Mouse (Mus musculus) thymus, adult 2 months (tissue): ENCODE data around the gene Polr2h.

Experiments used
- CTCF ChIP-seq: fragments of 200-500 bp; IDR thresholded peaks from 2 replicates; pipeline ENCODE4 v1.5.1; 2012; ENCODE audit warnings: mild to moderate bottlenecking, control low read depth, low read length, moderate library complexity, borderline replicate concordance; ENCODE audit not compliant: control insufficient read depth, poor library complexity, insufficient read depth; ENCODE audit errors: extremely low read depth
- POLR2A ChIP-seq: fragments of 200-500 bp; IDR thresholded peaks from 2 replicates; pipeline ENCODE4 v1.6.1; 2012; ENCODE audit warnings: mild to moderate bottlenecking, low read length, control low read depth, moderate library complexity; ENCODE audit not compliant: control insufficient read depth, poor library complexity, insufficient read depth; ENCODE audit errors: extremely low read depth

DNA sequence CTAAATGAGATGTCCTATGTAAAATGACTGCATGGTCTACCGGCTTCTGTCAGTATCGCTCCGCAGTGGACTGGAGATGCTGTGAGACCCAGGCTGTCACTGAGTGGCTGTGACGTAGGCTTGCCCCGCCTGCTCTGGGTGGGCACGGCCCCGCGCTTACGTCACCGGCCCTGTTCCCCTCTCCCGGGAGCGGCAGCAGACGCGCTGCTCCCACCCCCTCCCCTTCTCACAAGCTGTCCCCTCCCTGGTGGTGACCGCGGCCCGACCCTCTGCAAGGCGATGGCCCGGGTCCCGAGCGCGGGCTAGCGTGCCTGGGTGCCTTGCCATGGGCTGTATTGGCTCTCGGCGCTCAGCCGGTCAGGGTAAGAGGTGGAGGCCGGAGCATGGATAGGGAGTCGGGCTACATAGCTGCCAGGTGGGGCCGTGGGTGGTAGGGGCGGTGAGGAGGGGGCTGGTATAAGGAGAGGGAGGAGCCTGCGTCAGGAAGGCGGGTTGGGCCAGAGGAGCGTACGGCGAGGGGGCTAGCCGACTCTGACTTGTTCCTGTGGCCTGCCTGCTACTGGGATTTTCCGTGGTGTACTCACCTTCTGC is 24.3 kb upstream of the Polr2h start, which contains the start of gene Fam131a:
- no peak for TF ChIP-seq POLR2A
- TF ChIP-seq CTCF: no peak
